Comparison of ENCODE assay signal across 17 mouse cellular contexts in genomic region chr6:137630387-137630786, GRCm38 (mm10). TPM values are rescaled to one million over a fixed set of nuclear protein-coding genes. Genes with fewer than 3 reads are reported as not detected.
DNase-seq lines count a peak whose midpoint lies in the region; ATAC-seq lines count a peak whose summit lies in the region.
"Had no signal": no experiment of that assay in that cellular context is flagged by ENCODE, and none has a peak within 500 bp of the region (broad histone marks: within the 10 kb centered on the region; RNA-seq: fewer than 3 reads in every experiment).

No protein-coding gene starts in this region.

- no peaks in the 10 kb centered on the region for H3K9me3 ChIP-seq in hindbrain, embryonic 10.5 days
- no peaks in the 10 kb centered on the region for H3K9me3 ChIP-seq in hindbrain, embryonic 14.5 days (ENCODE audit: control insufficient read depth, low read length)
- H3K9me3 ChIP-seq in neural tube, embryonic 12.5 days, result no peaks in the 10 kb centered on the region
- H3K9me3 ChIP-seq in neural tube, embryonic 15.5 days (replicated peaks), result no peaks in the 10 kb centered on the region
- H3K9me3 ChIP-seq in hindbrain, embryonic 16.5 days (ENCODE audit: control insufficient read depth, low read length), result no peaks in the 10 kb centered on the region
- H3K9me3 ChIP-seq: heart, embryonic 15.5 days had no signal

- ATAC-seq in hindbrain, embryonic 14.5 days (ENCODE audit: low FRiP score), result no peak
- peak; percentile 33; the same call in 1 of the 2 replicates for ATAC-seq in neural tube, embryonic 12.5 days (ENCODE audit: low FRiP score, low read depth)
- ATAC-seq in neural tube, embryonic 15.5 days (ENCODE audit: low FRiP score), result no peak
- 0 out of 2 replicates have a peak, but pooled peaks have one; percentile 27 for ATAC-seq in hindbrain, embryonic 16.5 days
- ATAC-seq: activated CD4-positive, CD25-positive, alpha-beta regulatory T cell, adult 4 months; CD4-positive, CD25-positive, alpha-beta regulatory T cell, adult 4 months; intestine, embryonic 16.5 days had no signal

- no peak overlapping the region for H3K9ac ChIP-seq in hindbrain, embryonic 14.5 days
- H3K9ac ChIP-seq in neural tube, embryonic 12.5 days, result no peak overlapping the region
- H3K9ac ChIP-seq in neural tube, embryonic 15.5 days (replicated peaks), result no peak overlapping the region
- no peak overlapping the region for H3K9ac ChIP-seq in hindbrain, embryonic 16.5 days (ENCODE audit: low read depth, low read length)
- H3K9ac ChIP-seq: heart, embryonic 15.5 days had no signal

- no peak for DNase-seq in hindbrain, embryonic 10.5 days (ENCODE audit: low spot score)
- DNase-seq in hindbrain, embryonic 14.5 days (ENCODE audit: low spot score), result no peak
- no peak for DNase-seq in natural killer cell, adult 2 months (ENCODE audit: low spot score in 2 of 2)
- no peak for DNase-seq in frontal cortex, postnatal 25 days (ENCODE audit: low spot score in 2 of 2)
- DNase-seq: adrenal gland, postnatal 36 days; embryo, embryonic 11 days; gastrocnemius, postnatal 14 days; kidney, postnatal 14 days; layer of hippocampus, adult 9-11 months; right cerebral cortex, postnatal 25 days had no signal

- H3K4me2 ChIP-seq in hindbrain, embryonic 14.5 days (replicated peaks), result no peak overlapping the region
- H3K4me2 ChIP-seq in neural tube, embryonic 12.5 days (replicated peaks), result no peak overlapping the region
- H3K4me2 ChIP-seq in neural tube, embryonic 15.5 days, result no peak overlapping the region
- no peak overlapping the region for H3K4me2 ChIP-seq in hindbrain, embryonic 16.5 days (ENCODE audit: low read length)
- H3K4me2 ChIP-seq: heart, embryonic 15.5 days had no signal

- H3K4me1 ChIP-seq in hindbrain, embryonic 10.5 days (replicated peaks), result peaks cover 15% of the 10 kb centered on the region
- H3K4me1 ChIP-seq in hindbrain, embryonic 14.5 days (replicated peaks; ENCODE audit: control insufficient read depth, insufficient read depth, low read length), result peaks cover 9% of the 10 kb centered on the region; the same call in 1 of the 2 replicates
- peaks cover 8% of the 10 kb centered on the region for H3K4me1 ChIP-seq in neural tube, embryonic 12.5 days
- H3K4me1 ChIP-seq in neural tube, embryonic 15.5 days, result 0 out of 2 replicates have a peak, but pooled peaks cover 7% of the 10 kb centered on the region
- no peaks in the 10 kb centered on the region; the same call in 1 of the 2 replicates for H3K4me1 ChIP-seq in hindbrain, embryonic 16.5 days (ENCODE audit: control insufficient read depth, insufficient read depth, low read depth, low read length)

- no peaks in the 10 kb centered on the region for H3K27me3 ChIP-seq in hindbrain, embryonic 10.5 days (ENCODE audit: insufficient read depth, poor library complexity, severe bottlenecking)
- H3K27me3 ChIP-seq in hindbrain, embryonic 14.5 days (ENCODE audit: control insufficient read depth, insufficient read depth, low read length), result no peaks in the 10 kb centered on the region
- H3K27me3 ChIP-seq in neural tube, embryonic 12.5 days (replicated peaks), result no peaks in the 10 kb centered on the region
- no peaks in the 10 kb centered on the region for H3K27me3 ChIP-seq in neural tube, embryonic 15.5 days (replicated peaks)
- H3K27me3 ChIP-seq in hindbrain, embryonic 16.5 days (replicated peaks; ENCODE audit: control insufficient read depth, insufficient read depth, low read length), result no peaks in the 10 kb centered on the region
- H3K27me3 ChIP-seq: heart, embryonic 15.5 days had no signal

- H3K36me3 ChIP-seq in hindbrain, embryonic 10.5 days, result no peaks in the 10 kb centered on the region
- H3K36me3 ChIP-seq in hindbrain, embryonic 14.5 days (replicated peaks; ENCODE audit: control insufficient read depth, insufficient read depth), result no peaks in the 10 kb centered on the region
- H3K36me3 ChIP-seq in neural tube, embryonic 12.5 days, result no peaks in the 10 kb centered on the region
- no peaks in the 10 kb centered on the region for H3K36me3 ChIP-seq in neural tube, embryonic 15.5 days
- H3K36me3 ChIP-seq in hindbrain, embryonic 16.5 days (ENCODE audit: control insufficient read depth, insufficient read depth, low read length), result no peaks in the 10 kb centered on the region
- H3K36me3 ChIP-seq: heart, embryonic 15.5 days had no signal

- H3K4me3 ChIP-seq in hindbrain, embryonic 10.5 days, result no peak overlapping the region
- H3K4me3 ChIP-seq in hindbrain, embryonic 14.5 days (replicated peaks; ENCODE audit: low read length), result no peak overlapping the region
- H3K4me3 ChIP-seq in neural tube, embryonic 12.5 days, result no peak overlapping the region
- no peak overlapping the region for H3K4me3 ChIP-seq in neural tube, embryonic 15.5 days (replicated peaks)
- H3K4me3 ChIP-seq in hindbrain, embryonic 16.5 days (ENCODE audit: low read length), result no peak overlapping the region
- H3K4me3 ChIP-seq: heart, embryonic 15.5 days had no signal

- 88% methylated on average over 13 of the region's 13 CpGs for WGBS in hindbrain, embryonic 10.5 days
- 83% methylated on average over 13 of the region's 13 CpGs for WGBS in hindbrain, embryonic 14.5 days
- WGBS in neural tube, embryonic 12.5 days, result 94% methylated on average over 13 of the region's 13 CpGs
- WGBS in neural tube, embryonic 15.5 days, result 89% methylated on average over 13 of the region's 13 CpGs
- WGBS in hindbrain, embryonic 16.5 days, result 91% methylated on average over 13 of the region's 13 CpGs

- H3K27ac ChIP-seq in hindbrain, embryonic 10.5 days, result peak overlapping the region; percentile 75
- no peak overlapping the region; the same call in 1 of the 2 replicates for H3K27ac ChIP-seq in hindbrain, embryonic 14.5 days
- no peak overlapping the region for H3K27ac ChIP-seq in neural tube, embryonic 12.5 days
- H3K27ac ChIP-seq in neural tube, embryonic 15.5 days (replicated peaks), result no peak overlapping the region
- H3K27ac ChIP-seq in hindbrain, embryonic 16.5 days (ENCODE audit: low read depth, low read length), result no peak overlapping the region

RNA-seq across cellular contexts. Expression of gene Eps8, which starts 24.3 kb away (rescaled TPM):
- polyA plus RNA-seq in hindbrain, embryonic 10.5 days (2016; fragmentation: Nextera tagmentation; extraction: Ambion mirVana), result 4.5 and 5.8 TPM in 2 replicates
- 20.2 and 28.3 TPM in 2 replicates for polyA plus RNA-seq in hindbrain, embryonic 14.5 days (2014; fragmentation: Nextera tagmentation; extraction: Ambion mirVana)
- polyA plus RNA-seq in neural tube, embryonic 12.5 days (2016; fragmentation: Nextera tagmentation; extraction: Ambion mirVana), result 8.4 and 8.5 TPM in 2 replicates
- polyA plus RNA-seq in neural tube, embryonic 15.5 days (2015; fragmentation: Nextera tagmentation; extraction: Ambion mirVana), result 22.5 and 29.1 TPM in 2 replicates
- 31.5 and 33.7 TPM in 2 replicates for polyA plus RNA-seq in hindbrain, embryonic 16.5 days (2015; fragmentation: Nextera tagmentation; extraction: Ambion mirVana)

Comparison
In these comparisons a context has a peak if more than half of its experiments do, and no peak if none do; other contexts are left out.
1. ATAC-seq: peak in neural tube, embryonic 12.5 days (single experiment) and hindbrain, embryonic 16.5 days (single experiment); none in hindbrain, embryonic 14.5 days (single experiment) and neural tube, embryonic 15.5 days (single experiment).